Mouse (Mus musculus) layer of hippocampus, adult 9-11 months (tissue): ENCODE measurements around the gene Rhox6.
"Not testable (repeated sequence)": the region's sequence is repeated elsewhere in the genome, so short reads cannot be mapped to it uniquely, and the experiment has no call there.

Source experiments
- DNase-seq: peaks from one replicate; pipeline ENCODE4 v3.0.0; 2022

The Rhox6 gene

GRCm38 (mm10) chrX:37826610-37827009 lies at the start of gene Rhox6:
TSS of gene Rhox6 (plus strand) at chrX:37826910.
- DNase-seq: not testable (repeated sequence)

GRCm38 (mm10) chrX:37807286-37808080 lies 19.2 kb upstream of the Rhox6 start:
- DNase-seq: no peak

GRCm38 (mm10) chrX:37809396-37809795 lies 17.3 kb upstream of the Rhox6 start:
- DNase-seq: no peak

GRCm38 (mm10) chrX:37811179-37811578 lies 15.5 kb upstream of the Rhox6 start:
- no peak for DNase-seq

GRCm38 (mm10) chrX:37815665-37816064 lies 11.0 kb upstream of the Rhox6 start:
- no peak for DNase-seq

GRCm38 (mm10) chrX:37831386-37831785 lies 4.7 kb downstream of the Rhox6 start, which contains the start of gene Rhox7a:
TSS of gene Rhox7a (plus strand) at chrX:37831686.
- not testable (repeated sequence) for DNase-seq

GRCm38 (mm10) chrX:37871641-37872040 lies 44.9 kb downstream of the Rhox6 start:
- no peak for DNase-seq

- no peak for DNase-seq
Measured at GRCm38 (mm10) chrX:37878844-37879243, 52.1 kb downstream of the Rhox6 start, which contains the start of gene Rhox8. TSS of gene Rhox8 (minus strand) at chrX:37878944.
